Mouse (Mus musculus) heart, postnatal 4 days (tissue): Measurements from ENCODE around the gene Smurf2. TPM values are rescaled to one million over a fixed set of nuclear protein-coding genes. Genes with fewer than 3 reads are reported as not detected.

Source experiments
- DNase-seq: peaks from one replicate; pipeline ENCODE4 v3.0.0; 2021
- total RNA-seq, 2 experiments: library from RNA; stranded (reverse); gene quantifications; 2 replicates each; pipeline ENCODE4 v1.2.3; 2021

Smurf2 gene
- 10 to 100 TPM; 45.9 to 46.7 TPM for total RNA-seq

- peak; percentile 89 for DNase-seq
Observed at GRCm38 (mm10) chr11:106920551-106921379, at the start of gene Smurf2. Gene Smurf2, minus strand, starts transcription at chr11:106920715.

DNA sequence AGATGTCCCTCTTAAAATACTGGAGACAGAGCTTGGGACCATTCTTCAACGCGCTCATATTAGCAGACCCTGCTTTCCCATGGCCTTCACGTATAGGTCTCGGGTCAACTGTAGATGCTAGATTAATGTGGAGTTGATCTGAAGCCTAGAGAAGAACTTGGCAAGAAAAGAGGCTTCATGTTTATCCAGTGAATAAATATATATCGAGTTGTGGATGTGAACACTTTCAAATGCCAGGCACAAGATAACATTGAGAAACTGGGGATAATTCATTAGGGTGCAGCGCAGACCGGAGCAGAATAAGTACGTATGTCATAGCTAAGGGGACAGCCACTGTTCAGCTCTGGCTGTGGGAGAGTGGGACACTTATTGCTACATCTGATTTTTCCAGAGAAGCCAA, 49.3 kb upstream of the Smurf2 start:
- no peak for DNase-seq

- DNase-seq = peak; percentile 72
Observed at GRCm38 (mm10) chr11:106967630-106968029, 47.1 kb upstream of the Smurf2 start.

DNA sequence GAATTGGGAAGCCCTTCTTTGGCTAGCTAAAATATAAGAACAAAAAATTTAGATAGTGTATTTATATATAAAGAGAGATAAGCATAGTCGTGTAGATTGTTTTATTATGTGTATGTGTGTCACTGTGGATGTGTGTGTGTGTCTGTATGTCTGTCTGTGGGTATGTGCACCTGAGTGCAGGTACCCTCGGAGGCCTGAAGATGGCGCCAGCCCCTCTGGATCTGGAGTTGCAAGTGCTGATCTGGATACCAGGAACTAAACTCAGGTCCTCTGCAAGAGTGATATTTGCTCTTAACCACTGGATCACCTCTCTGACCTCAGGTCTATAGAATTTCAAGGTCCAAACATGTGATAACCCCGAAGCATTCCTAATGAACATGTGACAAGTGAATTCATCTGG, 45.4 kb upstream of the Smurf2 start:
- DNase-seq = no peak

DNA sequence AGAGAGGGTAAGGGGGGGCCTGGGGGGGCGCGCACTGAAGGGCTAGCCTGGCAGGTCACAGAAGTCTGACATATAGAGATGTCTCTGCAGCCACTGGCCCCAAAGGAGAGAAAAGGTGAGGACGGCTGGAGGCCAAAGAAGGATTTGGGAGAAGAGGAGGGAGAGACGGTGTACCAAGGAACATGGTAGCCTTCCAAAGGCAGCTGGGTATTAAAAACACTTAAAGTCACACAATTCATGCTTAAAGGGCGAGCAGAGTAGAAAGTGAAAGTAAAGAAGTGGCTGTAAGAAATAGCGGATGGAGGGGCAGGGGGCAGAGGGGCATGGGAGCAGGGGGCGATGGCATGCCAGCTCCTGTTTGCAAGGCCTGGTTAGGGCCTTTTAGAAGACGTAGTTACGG, 41.8 kb upstream of the Smurf2 start:
- DNase-seq = no peak

GRCm38 (mm10) chr11:106961471-106962081, 41.1 kb upstream of the Smurf2 start:
- DNase-seq = no peak

- DNase-seq = no peak
Observed at GRCm38 (mm10) chr11:106959121-106959520, 38.6 kb upstream of the Smurf2 start.

DNA sequence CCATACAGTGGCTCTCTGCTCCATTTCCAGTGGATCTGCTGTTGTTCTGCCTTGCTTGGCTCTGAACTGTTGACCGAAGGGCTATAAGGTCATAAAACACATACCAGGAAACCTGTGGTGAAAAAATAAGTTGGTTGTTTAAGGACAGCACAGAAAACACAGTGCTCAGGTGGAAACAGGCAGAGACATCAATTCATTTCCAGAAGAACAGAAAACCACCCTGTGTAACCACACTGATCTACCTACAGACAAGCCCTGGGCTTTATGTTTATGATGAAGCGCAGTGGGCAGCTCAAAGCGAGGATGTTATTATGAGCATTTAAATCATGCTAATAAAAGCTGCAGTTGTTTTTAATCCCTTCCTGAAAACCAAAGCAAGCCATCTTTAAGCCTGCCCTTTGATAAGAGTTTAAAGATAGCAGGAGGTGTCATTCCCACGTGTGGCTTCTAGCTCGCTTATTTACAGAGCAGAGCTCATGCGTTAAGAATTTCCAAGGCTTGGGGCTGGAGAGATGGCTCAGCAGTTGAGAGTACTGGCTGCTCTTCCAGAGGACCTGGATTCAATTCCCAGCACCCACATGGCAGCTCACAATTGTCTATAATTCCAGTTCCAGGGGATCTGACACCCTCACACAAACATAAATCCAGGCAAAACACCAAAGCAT, 38.0 kb upstream of the Smurf2 start:
- DNase-seq = no peak

- peak; percentile 83 for DNase-seq
Observed at GRCm38 (mm10) chr11:106957271-106957980, 36.9 kb upstream of the Smurf2 start.

- DNase-seq = no peak
Observed at GRCm38 (mm10) chr11:106954566-106954965, 34.1 kb upstream of the Smurf2 start.

DNA sequence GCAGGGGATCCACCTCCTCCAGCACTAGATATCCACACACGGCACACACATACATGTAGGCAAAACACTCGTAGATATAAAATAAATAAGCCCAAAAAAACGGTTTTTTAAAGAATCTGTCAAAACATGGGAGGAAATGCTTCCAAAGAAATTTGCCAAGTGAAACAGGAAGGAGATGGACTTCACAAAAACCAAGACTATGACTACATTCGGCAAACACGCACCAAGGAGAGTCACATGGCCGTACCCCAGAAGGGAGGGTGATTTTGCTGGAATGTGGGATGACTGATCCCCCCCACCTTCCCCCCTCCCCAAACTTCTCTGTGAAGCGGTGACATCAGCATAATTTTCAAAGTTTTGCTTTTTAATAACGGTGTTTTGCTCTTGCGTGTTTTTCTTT, 33.6 kb upstream of the Smurf2 start:
- no peak for DNase-seq

DNA sequence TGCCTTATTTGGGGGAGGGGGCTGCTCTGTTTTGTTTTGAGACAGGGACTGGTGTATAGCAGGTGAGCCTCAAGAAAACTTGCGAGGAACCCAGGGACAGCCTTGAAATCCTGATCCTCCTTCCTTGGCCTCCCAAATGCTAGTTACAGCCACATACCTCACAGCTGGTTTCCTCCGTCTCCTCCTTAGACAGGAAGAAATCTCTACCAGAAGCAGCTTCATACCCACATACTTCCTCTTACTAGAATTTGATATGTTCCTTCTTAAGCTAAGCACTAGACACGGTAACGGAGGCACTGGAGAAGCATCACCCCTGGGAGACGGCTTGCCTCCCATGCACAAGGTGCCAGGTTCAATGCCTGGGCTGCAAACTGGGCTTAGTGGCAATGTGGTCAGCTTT, 16.8 kb upstream of the Smurf2 start:
- no peak for DNase-seq

GRCm38 (mm10) chr11:106930366-106930765, 9.9 kb upstream of the Smurf2 start:
- peak; percentile 62 for DNase-seq

DNA sequence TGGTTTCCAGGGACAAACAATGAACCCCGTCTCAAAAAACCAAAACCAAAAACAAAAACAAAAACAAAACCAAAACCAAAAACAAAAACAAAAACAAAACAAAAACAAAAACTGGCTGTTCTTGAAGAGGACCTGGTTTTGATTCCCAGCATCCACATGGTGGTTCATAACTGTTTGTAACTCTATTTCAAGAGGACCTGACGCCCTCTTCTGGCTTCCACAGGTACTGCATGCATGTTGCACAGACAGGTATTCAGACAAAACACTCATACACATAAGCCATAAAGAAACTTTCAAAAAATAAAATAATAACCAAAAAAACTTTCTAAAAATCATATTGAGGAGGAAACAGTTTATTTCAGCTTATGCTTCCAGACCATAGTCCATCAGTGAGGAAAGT, 8.4 kb upstream of the Smurf2 start:
- no peak for DNase-seq

- no peak for DNase-seq
Observed at GRCm38 (mm10) chr11:106927950-106928349, 7.4 kb upstream of the Smurf2 start.

DNA sequence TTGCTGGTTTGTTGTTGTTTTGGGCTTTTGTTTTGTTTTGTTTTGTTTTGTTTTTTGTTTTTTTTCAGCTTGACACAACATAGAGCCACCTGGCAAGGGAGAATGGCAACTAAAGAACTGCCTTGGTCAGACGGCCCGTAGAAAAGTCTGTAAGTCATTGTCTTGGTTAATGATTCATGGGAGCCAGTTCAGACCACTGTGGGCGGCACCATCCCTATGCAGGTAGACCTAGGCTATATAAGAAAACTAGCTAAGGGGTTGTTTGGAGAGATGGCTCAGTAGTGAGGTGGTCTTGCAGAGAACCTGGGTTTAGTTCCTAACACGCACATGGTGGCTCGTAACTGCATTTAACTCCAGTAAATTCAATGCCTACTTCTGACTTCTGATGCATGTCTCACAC, 6.7 kb upstream of the Smurf2 start:
- no peak for DNase-seq

DNA sequence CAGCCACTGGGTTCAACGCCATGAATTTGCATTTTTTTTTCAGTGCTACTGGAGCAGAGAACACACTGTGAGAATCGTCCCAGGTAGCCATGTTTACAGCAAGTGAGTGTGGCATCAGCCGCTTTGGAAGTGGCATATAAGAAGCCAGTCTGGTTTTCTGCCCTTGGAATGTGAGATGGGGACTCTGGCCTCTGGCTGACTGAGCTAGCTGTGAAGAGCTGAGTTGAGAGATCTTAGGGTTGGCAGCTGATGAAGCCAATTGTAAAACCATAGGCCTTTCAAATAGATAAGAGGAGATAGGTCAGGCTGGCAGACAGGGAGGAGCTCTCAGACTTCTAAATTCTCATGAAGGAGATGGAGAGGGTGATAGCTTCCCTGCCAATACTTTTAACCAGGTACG, 6.2 kb upstream of the Smurf2 start:
- DNase-seq = no peak

DNA sequence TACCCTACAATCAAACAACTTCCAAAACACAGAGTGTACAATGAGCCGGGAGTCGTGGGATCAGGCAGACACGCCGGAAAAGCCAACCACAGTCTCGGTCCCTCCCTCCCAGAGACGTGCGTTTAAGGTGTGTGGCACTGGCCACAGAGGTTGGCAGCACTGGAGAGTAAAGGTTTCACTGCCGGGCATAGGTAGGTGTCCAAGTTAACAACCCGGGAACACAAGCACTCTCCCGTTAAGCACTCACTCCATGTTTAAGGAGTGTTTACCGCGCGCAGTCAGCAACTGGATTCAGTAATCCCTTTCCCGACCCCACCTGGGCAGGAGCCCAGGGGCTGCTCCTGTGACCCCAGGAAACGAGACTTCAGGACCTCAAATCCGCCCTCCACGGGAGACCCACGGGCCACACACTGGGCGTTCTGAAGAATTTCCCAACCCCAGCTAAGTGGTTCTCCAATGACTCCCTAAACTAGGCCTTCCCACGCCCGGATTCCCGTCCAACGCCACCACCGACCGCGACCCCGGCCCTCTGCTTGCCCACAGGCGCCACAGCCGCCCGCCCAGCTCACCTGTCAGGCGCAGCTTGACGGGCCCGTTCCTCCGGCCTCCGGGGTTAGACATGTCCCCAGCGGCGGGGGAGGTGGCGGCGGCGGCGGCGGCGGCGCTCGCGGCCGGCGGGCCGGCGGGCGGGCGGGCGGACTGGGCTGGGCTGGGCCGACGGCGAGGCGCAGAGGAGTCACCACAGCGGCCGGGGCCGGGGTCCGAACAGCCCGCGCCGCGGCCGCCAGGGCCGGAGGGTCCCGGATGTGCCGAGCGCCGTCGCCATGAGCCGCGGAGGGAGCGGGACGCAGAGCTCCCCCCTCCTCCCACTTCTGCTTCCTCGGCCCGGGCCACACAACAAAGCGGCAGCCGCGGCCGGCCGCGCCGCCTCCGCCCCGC, 634 bp downstream of the Smurf2 start:
- DNase-seq = peak; percentile 54

- DNase-seq = no peak
Observed at GRCm38 (mm10) chr11:106918901-106919300, 1.6 kb downstream of the Smurf2 start.

- DNase-seq = no peak
Observed at GRCm38 (mm10) chr11:106911257-106911656, 9.3 kb downstream of the Smurf2 start.

GRCm38 (mm10) chr11:106908016-106908415, 12.5 kb downstream of the Smurf2 start:
- DNase-seq = no peak

DNA sequence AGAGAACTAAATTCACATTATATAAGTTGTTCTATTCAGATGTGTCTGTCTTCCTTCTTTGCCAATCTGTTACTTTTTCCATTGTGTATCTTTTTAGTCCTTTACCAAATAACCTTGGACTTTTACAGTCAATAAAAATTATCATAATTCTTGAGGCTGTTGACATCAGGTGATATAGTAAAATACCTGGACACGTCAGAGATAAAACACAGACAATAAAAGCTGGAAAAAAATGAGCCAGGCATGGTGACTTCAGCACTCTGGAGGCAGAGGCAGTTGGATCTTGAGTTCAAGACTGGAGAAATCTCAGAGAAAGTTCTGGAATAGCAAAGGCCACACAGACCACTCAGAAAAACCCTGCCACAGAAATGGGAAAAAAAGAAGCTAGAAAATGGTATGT, 13.3 kb downstream of the Smurf2 start:
- DNase-seq = no peak
